Mouse (Mus musculus): ENCODE measurements around the gene Prr15l. TPM values are rescaled to one million over a fixed set of nuclear protein-coding genes. Genes with fewer than 3 reads are reported as not detected.

Gene Prr15l
- polyA plus RNA-seq, 1 experiment, result not detected

DNA sequence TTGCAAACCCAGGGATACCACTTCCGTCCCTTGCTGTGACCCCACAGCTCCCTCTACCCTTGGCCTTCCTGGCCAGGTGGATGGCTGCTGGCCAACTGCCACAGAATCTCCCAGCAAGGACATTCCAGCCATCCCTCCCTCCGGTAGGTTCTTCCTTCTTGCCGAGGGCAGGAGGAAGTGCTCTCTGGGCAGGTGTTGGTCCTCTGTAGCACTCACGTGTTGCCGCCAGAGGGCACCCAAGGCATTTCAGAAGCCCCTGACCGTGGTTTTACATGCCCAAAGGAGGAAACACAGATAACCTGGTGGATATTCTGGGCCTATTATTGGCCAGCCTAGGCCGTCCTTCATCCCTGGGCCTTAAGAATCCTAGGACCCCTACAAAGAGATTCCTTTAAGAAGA lies 54.5 kb downstream of the Prr15l start:
- TF ChIP-seq POLR2A (IDR thresholded peaks at IDR 0.05; ENCODE audit: insufficient read depth, low read depth, low read length), result no peak
- TF ChIP-seq CTCF (IDR thresholded peaks at IDR 0.05; ENCODE audit: insufficient read depth, low read depth, low read length), result peak; percentile 87
- H3K4me1 ChIP-seq (ENCODE audit: control insufficient read depth, insufficient read depth, low read length), result peaks cover 5% of the 10 kb centered on the region
- H3K27ac ChIP-seq (ENCODE audit: insufficient read depth, low read depth, low read length), result no peak overlapping the region
- no peak overlapping the region for H3K4me3 ChIP-seq (ENCODE audit: insufficient read depth, low read depth, low read length)
- WGBS, result 2% methylated on average over 7 of the region's 7 CpGs

DNA sequence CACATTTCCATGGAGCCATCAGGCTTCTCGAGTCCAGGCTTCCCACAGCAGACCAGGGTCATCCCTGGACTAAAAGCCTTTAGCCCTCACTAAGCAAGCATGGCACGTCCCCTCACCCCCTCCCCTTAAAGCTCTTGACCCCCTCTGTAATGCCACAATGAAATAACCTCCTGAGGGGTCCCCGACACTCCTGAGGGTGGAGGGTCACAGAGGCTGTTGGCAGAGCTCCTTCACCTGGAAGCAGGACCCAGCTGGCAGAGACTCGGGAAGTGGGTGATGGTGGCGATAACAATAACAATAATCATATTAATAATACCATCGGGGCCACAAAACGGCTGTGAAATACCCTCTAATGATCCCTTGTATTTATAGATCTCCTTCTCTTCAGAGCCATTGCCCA lies 55.0 kb downstream of the Prr15l start, which contains the start of gene Sp2:
Gene Sp2 (minus strand): TSS at position 101 of the 400 bp plus-strand sequence.
- Histone ChIP-seq H3K27ac (ENCODE audit: insufficient read depth, low read depth, low read length) (no peak within 1 kb of the TSS), H3K4me1 (ENCODE audit: control insufficient read depth, insufficient read depth, low read length) (peaks cover 6% of the 10 kb centered on the region), H3K4me3 (ENCODE audit: insufficient read depth, low read depth, low read length) (no peak within 1 kb of the TSS)
- WGBS, result 78% methylated on average over 7 of the region's 7 CpGs
- TF ChIP-seq CTCF (IDR thresholded peaks at IDR 0.05; ENCODE audit: insufficient read depth, low read depth, low read length), result no peak
- no peak for TF ChIP-seq POLR2A (IDR thresholded peaks at IDR 0.05; ENCODE audit: insufficient read depth, low read depth, low read length)

DNA sequence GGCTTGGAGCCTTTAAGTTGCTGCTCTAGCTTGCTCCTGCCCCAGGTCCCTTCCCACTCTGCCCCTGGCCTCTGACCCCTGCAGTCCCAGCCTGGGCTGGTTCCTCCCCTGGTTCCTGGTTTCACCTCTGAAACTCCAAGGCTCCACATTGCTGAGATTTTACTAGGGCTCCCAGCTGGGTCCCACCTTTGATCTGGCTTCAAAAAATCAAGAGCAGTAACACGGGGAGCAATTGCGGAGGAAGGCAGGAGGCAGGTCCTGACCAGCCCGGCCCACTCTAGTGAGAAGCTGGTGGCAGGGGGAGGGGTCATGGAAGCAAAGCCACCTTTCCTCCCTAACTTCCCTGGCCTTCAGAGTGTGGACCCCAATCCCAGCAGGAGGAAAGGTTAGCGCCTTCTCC lies 57.0 kb downstream of the Prr15l start:
- H3K4me1 ChIP-seq (ENCODE audit: control insufficient read depth, insufficient read depth, low read length), result peaks cover 8% of the 10 kb centered on the region
- no peak overlapping the region for H3K27ac ChIP-seq (ENCODE audit: insufficient read depth, low read depth, low read length)
- H3K4me3 ChIP-seq (ENCODE audit: insufficient read depth, low read depth, low read length), result no peak overlapping the region
- 52% methylated on average over 4 of the region's 4 CpGs for WGBS
- TF ChIP-seq POLR2A (IDR thresholded peaks at IDR 0.05; ENCODE audit: insufficient read depth, low read depth, low read length), result no peak
- no peak for TF ChIP-seq CTCF (IDR thresholded peaks at IDR 0.05; ENCODE audit: insufficient read depth, low read depth, low read length)

DNA sequence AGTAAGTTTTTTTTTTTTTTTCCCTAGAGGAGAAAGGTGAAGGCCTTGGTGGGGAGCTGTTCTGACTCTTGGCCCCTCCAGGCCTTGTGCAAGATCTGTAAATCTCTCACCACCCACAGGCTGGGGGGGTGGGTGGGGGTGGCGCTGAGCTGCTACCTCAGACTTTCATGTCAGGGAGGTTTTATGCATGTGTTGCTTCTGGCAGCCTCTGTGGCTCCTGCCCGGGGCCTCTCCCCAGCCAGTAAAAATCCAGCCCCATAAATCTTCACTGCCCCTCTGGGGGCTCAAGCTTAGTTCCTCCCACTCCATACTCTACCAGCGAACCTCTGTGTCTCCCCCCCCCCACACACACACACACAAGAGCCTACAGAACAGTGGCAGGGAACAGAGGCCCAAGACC lies 58.6 kb downstream of the Prr15l start:
- TF ChIP-seq POLR2A (IDR thresholded peaks at IDR 0.05; ENCODE audit: insufficient read depth, low read depth, low read length), result no peak
- TF ChIP-seq CTCF (IDR thresholded peaks at IDR 0.05; ENCODE audit: insufficient read depth, low read depth, low read length), result no peak
- H3K4me3 ChIP-seq (ENCODE audit: insufficient read depth, low read depth, low read length), result no peak overlapping the region
- WGBS, result 62% methylated on average over 3 of the region's 3 CpGs
- peaks cover 12% of the 10 kb centered on the region for H3K4me1 ChIP-seq (ENCODE audit: control insufficient read depth, insufficient read depth, low read length)
- H3K27ac ChIP-seq (ENCODE audit: insufficient read depth, low read depth, low read length), result no peak overlapping the region

Other genes starting within 250 kb of the Prr15l start
- not detected in 2 replicates for gene Snx11, start 150.5 kb upstream of the Prr15l start, polyA plus RNA-seq (2012; ENCODE audit: insufficient read depth, insufficient read length, low replicate concordance, missing spikeins)
- not detected in 2 replicates for gene Cbx1, start 139.0 kb upstream of the Prr15l start, polyA plus RNA-seq (2012; ENCODE audit: insufficient read depth, insufficient read length, low replicate concordance, missing spikeins)
- gene Nfe2l1, start 98.1 kb upstream of the Prr15l start, polyA plus RNA-seq (2012; ENCODE audit: insufficient read depth, insufficient read length, low replicate concordance, missing spikeins), result 349 TPM in 1 of 2 replicates, not detected in the other
- gene Copz2, start 78.2 kb upstream of the Prr15l start, polyA plus RNA-seq (2012; ENCODE audit: insufficient read depth, insufficient read length, low replicate concordance, missing spikeins), result not detected in 2 replicates
- not detected in 2 replicates for gene Cdk5rap3, start 11.6 kb upstream of the Prr15l start, polyA plus RNA-seq (2012; ENCODE audit: insufficient read depth, insufficient read length, low replicate concordance, missing spikeins)
- gene Pnpo, start 15.9 kb downstream of the Prr15l start, polyA plus RNA-seq (2012; ENCODE audit: insufficient read depth, insufficient read length, low replicate concordance, missing spikeins), result not detected in 2 replicates
- gene Sp2, start 54.9 kb downstream of the Prr15l start, polyA plus RNA-seq (2012; ENCODE audit: insufficient read depth, insufficient read length, low replicate concordance, missing spikeins), result not detected in 2 replicates
- not detected in 2 replicates for gene Sp6, start 85.3 kb downstream of the Prr15l start, polyA plus RNA-seq (2012; ENCODE audit: insufficient read depth, insufficient read length, low replicate concordance, missing spikeins)
- not detected in 2 replicates for gene Scrn2, start 101.8 kb downstream of the Prr15l start, polyA plus RNA-seq (2012; ENCODE audit: insufficient read depth, insufficient read length, low replicate concordance, missing spikeins)
- gene Lrrc46, start 113.3 kb downstream of the Prr15l start, polyA plus RNA-seq (2012; ENCODE audit: insufficient read depth, insufficient read length, low replicate concordance, missing spikeins), result not detected in 2 replicates
- gene Mrpl10, start 113.5 kb downstream of the Prr15l start, polyA plus RNA-seq (2012; ENCODE audit: insufficient read depth, insufficient read length, low replicate concordance, missing spikeins), result not detected in 2 replicates
- not detected in 2 replicates for gene Osbpl7, start 122.5 kb downstream of the Prr15l start, polyA plus RNA-seq (2012; ENCODE audit: insufficient read depth, insufficient read length, low replicate concordance, missing spikeins)
- gene Tbx21, start 187.2 kb downstream of the Prr15l start, polyA plus RNA-seq (2012; ENCODE audit: insufficient read depth, insufficient read length, low replicate concordance, missing spikeins), result not detected in 2 replicates
- not detected in 2 replicates for gene Tbkbp1, start 223.4 kb downstream of the Prr15l start, polyA plus RNA-seq (2012; ENCODE audit: insufficient read depth, insufficient read length, low replicate concordance, missing spikeins)

Data from olfactory bulb, adult 2 months (tissue).